Mouse (Mus musculus): ENCODE results near the gene D2hgdh.
"Not testable (repeated sequence)": the region's sequence is repeated elsewhere in the genome, so short reads cannot be mapped to it uniquely, and the experiment has no call there.

Gene D2hgdh

GRCm38 (mm10) chr1:93826540-93826835 is 1.8 kb downstream of the D2hgdh start:
- no peak for DNase-seq (ENCODE audit: low spot score in 2 of 2)

- DNase-seq (ENCODE audit: low spot score in 2 of 2): not testable (repeated sequence)
These were observed 8.1 kb downstream of the D2hgdh start for GRCm38 (mm10) chr1:93832754-93833360.

GRCm38 (mm10) chr1:93834671-93835150 is 10.0 kb downstream of the D2hgdh start:
- DNase-seq (ENCODE audit: low spot score in 2 of 2): no peak

- no peak for DNase-seq (ENCODE audit: low spot score in 2 of 2)
These were observed 10.5 kb downstream of the D2hgdh start for GRCm38 (mm10) chr1:93835211-93835610.

DNA sequence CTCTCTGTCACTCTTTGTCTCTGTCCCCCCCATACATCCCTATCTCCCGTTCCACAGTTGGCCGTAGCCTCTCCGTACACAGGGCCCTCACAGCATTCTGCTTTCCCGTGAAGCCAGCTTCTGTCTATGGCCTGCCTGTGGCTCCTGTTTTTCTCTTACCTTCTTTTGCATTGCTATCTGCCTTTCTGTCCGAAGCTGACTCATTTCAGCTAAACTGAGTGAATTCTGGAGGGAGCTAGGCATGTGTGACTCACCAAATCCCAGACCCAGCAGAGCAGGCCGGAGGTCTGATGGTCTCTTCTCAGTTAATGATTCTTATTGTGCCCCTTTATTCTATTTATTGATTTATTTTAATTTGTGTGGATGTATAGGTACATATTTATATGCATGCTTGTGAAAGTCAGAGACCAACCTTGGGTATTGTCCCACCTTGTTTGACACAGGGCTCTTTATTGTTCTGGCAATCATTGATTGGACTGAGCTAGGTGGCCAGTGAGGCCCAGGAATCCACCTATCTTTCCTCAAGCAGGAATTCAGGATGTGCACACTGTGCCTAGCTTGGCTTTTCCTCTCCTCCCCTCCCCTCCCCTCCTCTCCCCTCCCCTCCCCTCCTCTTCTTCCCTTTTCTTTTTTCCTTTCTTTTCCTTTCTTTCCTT is 11.3 kb downstream of the D2hgdh start:
- DNase-seq (ENCODE audit: low spot score in 2 of 2): no peak

DNA sequence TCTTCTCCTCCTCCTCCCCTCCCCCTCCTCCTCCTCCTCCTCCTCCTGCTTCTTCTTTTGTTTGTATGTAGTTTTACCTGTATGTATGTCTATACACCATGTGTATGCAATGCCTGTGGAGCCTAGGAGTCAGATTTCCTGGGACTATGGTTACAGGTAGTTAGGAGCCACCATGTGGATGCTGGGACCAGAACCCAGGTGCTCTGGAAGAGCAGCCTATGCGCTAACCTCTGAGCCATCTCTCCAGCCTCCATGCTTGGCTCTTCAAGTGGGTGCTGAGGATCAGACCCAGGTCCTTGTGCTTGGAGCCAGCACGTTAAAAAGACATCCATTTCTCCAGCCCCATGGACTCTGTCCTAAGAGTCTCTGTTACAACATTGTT is 11.8 kb downstream of the D2hgdh start:
- no peak for DNase-seq (ENCODE audit: low spot score in 2 of 2)

DNA sequence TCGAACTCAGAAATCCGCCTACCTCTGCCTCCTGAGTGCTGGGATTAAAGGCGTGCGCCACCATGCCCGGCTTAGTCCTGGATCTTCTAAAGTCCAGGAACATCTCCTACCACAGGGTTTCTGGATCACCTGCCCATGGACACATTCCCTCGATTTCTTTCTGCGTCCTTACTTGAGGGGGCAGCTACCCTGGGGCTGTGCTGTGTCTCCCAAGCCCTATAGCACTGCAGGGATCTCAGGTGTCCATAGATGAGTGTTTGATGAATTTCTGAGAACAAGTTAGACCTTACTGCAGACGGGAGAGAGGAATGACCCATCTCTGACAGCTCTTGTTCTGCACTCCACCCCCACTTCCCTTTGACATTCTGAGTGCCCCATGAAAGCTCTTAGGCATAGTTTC is 12.6 kb downstream of the D2hgdh start:
- DNase-seq (ENCODE audit: low spot score in 2 of 2): no peak

- DNase-seq (ENCODE audit: low spot score in 2 of 2): not testable (repeated sequence)
These were observed 13.9 kb downstream of the D2hgdh start for GRCm38 (mm10) chr1:93838569-93838968.

DNA sequence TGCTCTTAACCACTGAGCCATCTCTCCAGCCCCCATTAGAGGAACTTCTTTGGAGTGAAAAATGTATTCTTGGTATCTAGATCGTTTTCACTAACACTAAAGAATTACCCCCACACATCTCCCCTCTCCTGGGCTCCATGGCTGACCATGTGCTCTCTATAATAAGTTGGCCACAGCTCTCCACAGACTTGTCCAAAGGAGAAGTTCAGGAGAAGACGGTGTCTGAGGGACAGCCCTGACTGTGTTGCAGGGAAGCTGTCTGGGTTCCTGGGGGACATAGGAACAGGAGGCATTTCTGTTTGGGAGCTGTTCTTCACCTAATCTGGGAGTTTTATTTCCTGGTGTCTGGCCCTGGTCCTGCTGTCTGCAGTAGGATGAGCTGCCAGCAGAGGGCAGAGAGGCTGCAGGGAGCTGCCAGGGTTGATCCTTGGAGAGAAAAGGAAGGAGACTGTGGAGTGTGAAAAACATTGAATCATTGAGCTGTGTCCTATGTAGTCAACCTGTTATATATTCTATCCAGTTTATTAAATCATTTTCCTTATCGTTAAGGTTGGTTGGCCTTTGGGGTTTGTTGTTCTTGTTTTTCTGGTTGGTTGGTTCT is 21.2 kb downstream of the D2hgdh start:
- not testable (repeated sequence) for DNase-seq (ENCODE audit: low spot score in 2 of 2)

DNA sequence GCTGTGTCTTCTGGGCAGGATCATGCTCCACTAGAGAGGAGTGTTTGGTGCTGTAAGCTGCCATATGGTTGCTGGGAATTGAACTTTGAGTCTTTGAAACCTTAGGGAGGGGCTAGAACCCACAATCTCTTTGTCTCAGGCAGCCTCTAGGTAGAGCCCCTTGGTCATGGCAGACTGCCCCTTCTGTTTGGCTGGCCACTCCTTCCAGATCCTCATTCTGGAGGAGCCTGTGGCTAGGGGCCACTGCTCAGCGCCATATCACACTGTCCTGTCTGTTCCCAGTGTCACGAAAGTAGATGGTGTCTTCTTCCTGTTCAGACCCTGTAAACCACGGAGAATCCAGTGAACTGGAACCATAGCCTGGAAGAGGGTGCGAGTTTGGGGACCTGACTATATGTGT is 31.1 kb downstream of the D2hgdh start:
- DNase-seq (ENCODE audit: low spot score in 2 of 2): not testable (repeated sequence)

GRCm38 (mm10) chr1:93857370-93857769 is 32.7 kb downstream of the D2hgdh start:
- DNase-seq (ENCODE audit: low spot score in 2 of 2): no peak

DNA sequence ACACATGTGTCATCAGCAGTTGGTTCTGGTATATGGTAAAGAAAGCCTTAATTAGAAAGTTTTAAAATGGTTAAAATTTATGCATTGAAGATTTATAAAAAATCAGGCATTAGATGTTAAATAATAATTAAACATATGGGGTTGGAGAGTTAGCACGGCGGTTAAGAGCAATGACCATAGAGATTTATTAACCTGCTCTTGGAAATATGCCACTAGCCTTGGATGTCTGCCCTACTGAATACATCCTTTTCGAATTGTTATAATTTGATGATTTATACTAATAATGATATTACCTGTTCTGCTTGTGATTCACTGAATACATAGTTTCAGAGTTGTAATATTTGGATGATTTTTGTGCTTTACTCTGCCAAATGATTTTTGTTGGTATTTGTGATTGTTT is 33.3 kb downstream of the D2hgdh start:
- DNase-seq (ENCODE audit: low spot score in 2 of 2): no peak

- DNase-seq (ENCODE audit: low spot score in 2 of 2): no peak
These were observed 34.9 kb downstream of the D2hgdh start for GRCm38 (mm10) chr1:93859619-93860018.

DNA sequence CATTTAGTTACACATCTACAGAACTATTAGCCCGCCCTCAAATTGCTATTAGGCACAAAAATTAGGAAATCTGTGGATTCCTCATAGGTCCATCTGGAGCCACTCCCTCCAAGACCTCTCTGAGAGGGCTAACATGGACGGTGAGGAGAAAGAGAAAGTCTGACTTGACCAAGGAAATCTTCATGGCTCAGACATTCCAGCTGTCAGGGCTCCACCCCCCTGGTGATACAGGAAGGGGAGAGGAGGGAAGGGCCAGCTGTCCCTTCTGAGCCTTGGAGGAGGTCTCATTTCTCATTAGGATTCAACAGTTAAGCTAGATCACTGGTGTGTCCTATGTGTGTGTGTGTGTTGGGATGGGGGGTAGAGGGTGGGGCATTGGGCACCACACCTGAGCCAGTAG is 36.3 kb downstream of the D2hgdh start, which contains the start of gene Gal3st2:
TSS of gene Gal3st2 (plus strand) at position 259 of the 400 bp plus-strand sequence.
- DNase-seq (ENCODE audit: low spot score in 2 of 2): not testable (repeated sequence)

- not testable (repeated sequence) for DNase-seq (ENCODE audit: low spot score in 2 of 2)
These were observed 46.9 kb downstream of the D2hgdh start for GRCm38 (mm10) chr1:93871594-93872105.

DNA sequence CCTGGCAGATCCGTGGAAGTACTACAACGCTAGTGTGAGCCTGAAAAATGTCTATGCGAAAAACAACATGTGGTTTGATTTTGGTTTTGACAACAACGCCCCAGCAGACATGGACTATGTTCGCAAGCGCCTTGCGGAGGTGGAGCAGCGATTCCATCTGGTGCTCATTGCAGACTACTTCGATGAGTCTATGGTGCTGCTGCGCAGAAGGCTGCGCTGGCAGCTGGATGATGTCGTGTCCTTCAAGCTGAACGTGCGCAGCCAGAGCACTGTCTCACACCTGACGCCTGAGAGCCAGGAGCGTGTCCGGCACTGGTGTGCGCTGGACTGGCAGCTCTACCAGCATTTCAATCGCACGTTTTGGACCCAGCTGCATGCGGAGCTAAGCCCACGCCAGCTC is 49.7 kb downstream of the D2hgdh start:
- DNase-seq (ENCODE audit: low spot score in 2 of 2): not testable (repeated sequence)

DNA sequence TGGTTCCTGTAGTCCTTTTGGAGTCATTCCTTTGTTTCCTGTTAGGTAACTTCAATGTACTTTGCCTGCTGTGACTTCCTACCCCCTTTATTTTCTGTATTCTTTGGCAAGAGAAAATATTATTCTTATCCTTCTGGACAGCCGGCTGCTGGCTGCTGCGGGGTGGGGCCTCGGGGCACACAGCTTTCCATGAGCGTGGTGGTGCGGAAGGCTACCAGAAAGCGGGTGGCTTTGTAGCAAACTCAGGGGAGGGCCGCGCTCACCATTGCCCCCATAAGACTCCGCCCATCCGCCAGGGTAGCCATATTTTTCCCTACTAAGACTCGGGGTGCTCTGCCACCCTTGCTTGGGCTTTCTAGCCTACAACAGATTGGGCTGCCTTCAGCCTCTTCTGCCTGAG is 57.1 kb downstream of the D2hgdh start:
- DNase-seq (ENCODE audit: low spot score in 2 of 2): not testable (repeated sequence)

DNA sequence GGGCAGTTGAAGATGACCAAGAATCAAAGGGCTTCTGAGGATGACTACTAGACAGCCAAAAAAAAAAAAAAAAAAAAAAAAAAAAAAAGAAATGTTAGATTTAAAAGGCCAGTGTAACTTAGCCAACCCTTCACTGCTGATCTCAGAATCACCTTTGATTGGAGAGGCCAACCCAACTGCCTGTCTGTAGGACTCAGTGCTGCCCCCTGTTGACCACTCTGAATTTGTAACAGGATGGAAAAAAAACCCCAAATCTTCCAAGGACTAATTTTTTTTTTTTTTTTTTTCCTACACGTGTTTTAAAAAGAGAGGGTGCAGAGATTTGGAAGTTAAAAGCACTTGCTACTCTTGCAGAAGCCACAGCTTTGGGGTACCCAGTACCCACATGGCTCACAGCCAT is 66.2 kb downstream of the D2hgdh start:
- not testable (repeated sequence) for DNase-seq (ENCODE audit: low spot score in 2 of 2)

GRCm38 (mm10) chr1:93897395-93897794 is 72.7 kb downstream of the D2hgdh start:
- not testable (repeated sequence) for DNase-seq (ENCODE audit: low spot score in 2 of 2)

- DNase-seq (ENCODE audit: low spot score in 2 of 2): not testable (repeated sequence)
These were observed 76.6 kb downstream of the D2hgdh start for GRCm38 (mm10) chr1:93901291-93901690.
